8 mouse cellular contexts compared by ENCODE assay signal in the genomic region with DNA sequence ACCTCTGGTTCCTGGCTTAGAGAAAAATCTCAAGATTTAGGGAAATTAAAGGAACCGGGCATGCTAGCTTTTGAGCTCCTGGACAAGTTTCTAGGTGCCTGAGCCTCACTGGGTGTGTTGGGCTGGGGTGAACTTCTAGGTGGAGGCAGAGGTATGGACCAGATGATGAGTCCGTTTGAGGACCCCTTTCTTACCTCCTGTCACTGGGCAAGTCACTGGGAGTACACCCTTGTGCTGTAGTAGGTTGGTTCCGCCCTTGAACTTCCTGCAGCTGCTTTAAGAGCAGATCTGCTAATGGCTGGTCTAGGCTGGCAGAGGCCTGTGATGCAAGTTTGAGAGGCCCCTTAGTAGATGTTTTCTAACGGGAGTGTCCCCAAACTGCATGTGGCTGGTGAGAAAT. TPM values are rescaled to one million over a fixed set of nuclear protein-coding genes. Genes with fewer than 3 reads are reported as not detected.
DNase-seq lines count a peak whose midpoint lies in the region; ATAC-seq and TF ChIP-seq lines count a peak whose summit lies in the region.

No protein-coding gene starts in this region.

- H3K9me3 ChIP-seq in embryonic facial prominence, embryonic 15.5 days (replicated peaks) = no peaks in the 10 kb centered on the region
- H3K9me3 ChIP-seq in hindbrain, embryonic 12.5 days (replicated peaks) = no peaks in the 10 kb centered on the region
- no peaks in the 10 kb centered on the region for H3K9me3 ChIP-seq in limb, embryonic 14.5 days (ENCODE audit: control insufficient read depth, low read length)
- H3K9me3 ChIP-seq in midbrain, embryonic 14.5 days (ENCODE audit: control insufficient read depth, low read length) = no peaks in the 10 kb centered on the region

- no peak for DNase-seq in cerebellum, adult 9-10 months
- DNase-seq in limb, embryonic 14.5 days (ENCODE audit: low spot score) = no peak
- DNase-seq in midbrain, embryonic 14.5 days = no peak
- peak; percentile 62 for DNase-seq in thymus, postnatal 14 days
- no peak for DNase-seq in right cerebral cortex, adult 18-20 months

- H3K27ac ChIP-seq in embryonic facial prominence, embryonic 15.5 days (replicated peaks) = peak overlapping the region; percentile 58; the same call in 1 of the 2 replicates
- no peak overlapping the region for H3K27ac ChIP-seq in hindbrain, embryonic 12.5 days
- no peak overlapping the region for H3K27ac ChIP-seq in limb, embryonic 14.5 days (replicated peaks; ENCODE audit: low read depth, low read length)
- H3K27ac ChIP-seq in midbrain, embryonic 14.5 days (replicated peaks; ENCODE audit: low read depth, low read length) = no peak overlapping the region

- 32% methylated on average over 4 of the region's 4 CpGs for WGBS in embryonic facial prominence, embryonic 15.5 days
- 36% methylated on average over 4 of the region's 4 CpGs for WGBS in hindbrain, embryonic 12.5 days
- WGBS in limb, embryonic 14.5 days = 34% methylated on average over 4 of the region's 4 CpGs
- WGBS in midbrain, embryonic 14.5 days = 39% methylated on average over 4 of the region's 4 CpGs

- no peaks in the 10 kb centered on the region for H3K36me3 ChIP-seq in embryonic facial prominence, embryonic 15.5 days
- H3K36me3 ChIP-seq in hindbrain, embryonic 12.5 days = no peaks in the 10 kb centered on the region
- no peaks in the 10 kb centered on the region for H3K36me3 ChIP-seq in limb, embryonic 14.5 days (ENCODE audit: control insufficient read depth, insufficient read depth, low read length)
- no peaks in the 10 kb centered on the region for H3K36me3 ChIP-seq in midbrain, embryonic 14.5 days (ENCODE audit: control insufficient read depth, insufficient read depth, low read length)

- no peak for TF ChIP-seq POLR2A in limb, embryonic 14.5 days (IDR thresholded peaks at IDR 0.05; ENCODE audit: borderline replicate concordance, extremely low read depth, insufficient read depth, insufficient read length)

- peaks cover 4% of the 10 kb centered on the region; the same call in 1 of the 2 replicates for H3K27me3 ChIP-seq in embryonic facial prominence, embryonic 15.5 days
- peaks cover 29% of the 10 kb centered on the region for H3K27me3 ChIP-seq in hindbrain, embryonic 12.5 days
- H3K27me3 ChIP-seq in limb, embryonic 14.5 days (ENCODE audit: control insufficient read depth, insufficient read depth, low read length) = peaks cover 8% of the 10 kb centered on the region; the same call in 1 of the 2 replicates
- H3K27me3 ChIP-seq in midbrain, embryonic 14.5 days (ENCODE audit: control insufficient read depth, insufficient read depth, low read length) = peaks cover 6% of the 10 kb centered on the region; the same call in 1 of the 2 replicates

- peaks cover 28% of the 10 kb centered on the region for H3K4me1 ChIP-seq in embryonic facial prominence, embryonic 15.5 days
- H3K4me1 ChIP-seq in hindbrain, embryonic 12.5 days = peaks cover 6% of the 10 kb centered on the region; the same call in 1 of the 2 replicates
- H3K4me1 ChIP-seq in limb, embryonic 14.5 days (ENCODE audit: control insufficient read depth, insufficient read depth, low read length) = peaks cover 15% of the 10 kb centered on the region
- H3K4me1 ChIP-seq in midbrain, embryonic 14.5 days (ENCODE audit: control insufficient read depth, insufficient read depth, low read length) = 0 out of 2 replicates have a peak, but pooled peaks cover 11% of the 10 kb centered on the region

- H3K4me3 ChIP-seq in embryonic facial prominence, embryonic 15.5 days (replicated peaks) = peak overlapping the region; percentile 58
- peak overlapping the region; percentile 47 for H3K4me3 ChIP-seq in hindbrain, embryonic 12.5 days
- H3K4me3 ChIP-seq in limb, embryonic 14.5 days (replicated peaks; ENCODE audit: low read length) = peak overlapping the region; percentile 53
- peak overlapping the region; percentile 55 for H3K4me3 ChIP-seq in midbrain, embryonic 14.5 days (replicated peaks; ENCODE audit: low read depth, low read length)

- H3K9ac ChIP-seq in embryonic facial prominence, embryonic 15.5 days = peak overlapping the region; percentile 60
- peak overlapping the region; percentile 65 for H3K9ac ChIP-seq in hindbrain, embryonic 12.5 days
- H3K9ac ChIP-seq in limb, embryonic 14.5 days (ENCODE audit: low read depth, low read length, severe bottlenecking) = peak overlapping the region; percentile 76
- peak overlapping the region; percentile 76 for H3K9ac ChIP-seq in midbrain, embryonic 14.5 days (replicated peaks; ENCODE audit: low read length)

- 0 out of 2 replicates have a peak, but pooled peaks have one; percentile 19 for ATAC-seq in cerebellum, adult (ENCODE audit: insufficient number of reproducible peaks, low FRiP score, low TSS enrichment)
- ATAC-seq in embryonic facial prominence, embryonic 15.5 days (ENCODE audit: insufficient number of reproducible peaks, low FRiP score, low TSS enrichment, low read depth) = no peak
- no peak for ATAC-seq in hindbrain, embryonic 12.5 days (ENCODE audit: low FRiP score)
- no peak for ATAC-seq in limb, embryonic 14.5 days (ENCODE audit: low FRiP score, low read depth)
- no peak for ATAC-seq in midbrain, embryonic 14.5 days (ENCODE audit: low FRiP score, low TSS enrichment)

- H3K4me2 ChIP-seq in embryonic facial prominence, embryonic 15.5 days (replicated peaks) = peak overlapping the region; percentile 99
- peak overlapping the region; percentile 90 for H3K4me2 ChIP-seq in hindbrain, embryonic 12.5 days (replicated peaks)
- H3K4me2 ChIP-seq in limb, embryonic 14.5 days (replicated peaks; ENCODE audit: low read depth, low read length, severe bottlenecking) = peak overlapping the region; percentile 98
- H3K4me2 ChIP-seq in midbrain, embryonic 14.5 days (ENCODE audit: low read length) = peak overlapping the region; percentile 90

RNA-seq across cellular contexts. Expression of gene Ampd3, which starts 1.1 kb away (rescaled TPM):
- polyA plus RNA-seq in embryonic facial prominence, embryonic 15.5 days (2015; fragmentation: Nextera tagmentation; extraction: Ambion mirVana) = 10.6 and 11.1 TPM in 2 replicates
- polyA plus RNA-seq in hindbrain, embryonic 12.5 days (2016; fragmentation: Nextera tagmentation; extraction: Ambion mirVana) = 4.0 TPM in 2 replicates
- 6.6 and 7.0 TPM in 2 replicates for polyA plus RNA-seq in limb, embryonic 14.5 days (2012; rRNA removed)
- 6.9 and 7.1 TPM in 2 replicates for polyA plus RNA-seq in limb, embryonic 14.5 days (2014; fragmentation: Nextera tagmentation; extraction: Ambion mirVana)
- polyA plus RNA-seq in midbrain, embryonic 14.5 days (2014; fragmentation: Nextera tagmentation; extraction: Ambion mirVana) = 7.8 and 8.2 TPM in 2 replicates
